Mouse (Mus musculus) bone marrow, adult 2 months (tissue): Measurements from ENCODE around the gene Dennd2a. TPM values are rescaled to one million over a fixed set of nuclear protein-coding genes. Genes with fewer than 3 reads are reported as not detected.

Experiments
- H3K27ac ChIP-seq: fragments of 200-500 bp; 2 replicates; pipeline ENCODE4 v1.5.1; 2012; ENCODE audit warnings: low read depth, mild to moderate bottlenecking, control low read depth, inconsistent platforms, low read length; ENCODE audit not compliant: control insufficient read depth, poor library complexity, insufficient read depth
- H3K4me1 ChIP-seq: fragments of 200-500 bp; 2 replicates; pipeline ENCODE4 v1.6.1; 2011; ENCODE audit warnings: low read length; ENCODE audit not compliant: control insufficient read depth, insufficient read depth
- H3K4me3 ChIP-seq: fragments of 200-500 bp; replicated peaks from 2 replicates; pipeline ENCODE3; 2011; ENCODE audit warnings: mild to moderate bottlenecking, low read depth, low read length, control low read depth; ENCODE audit not compliant: control insufficient read depth
- CTCF ChIP-seq: fragments of 200-500 bp; IDR thresholded peaks from 2 replicates; pipeline ENCODE4 v1.5.1; 2011; ENCODE audit warnings: low read length, control low read depth; ENCODE audit not compliant: control insufficient read depth, insufficient read depth
- POLR2A ChIP-seq: fragments of 200-500 bp; IDR thresholded peaks from 2 replicates; pipeline ENCODE4 v1.6.1; 2011; ENCODE audit warnings: low read depth, mild to moderate bottlenecking, control low read depth, low read length, borderline replicate concordance; ENCODE audit not compliant: control insufficient read depth
- WGBS: fragments of 180-500 bp; shearing (Covaris S2); methylation state at CpG from one replicate; pipeline ENCODE4 v1.1.7; 2018; 5-methylcytosine and 5-hydroxymethylcytosine counted together
- polyA plus RNA-seq: library from polyadenylated mRNA; stranded (reverse); fragments of >200 nt; gene quantifications from 2 replicates; pipeline ENCODE4 v1.2.4, GENCODE M21; 2011; ENCODE audit warnings: low replicate concordance; ENCODE audit not compliant: missing spikeins, insufficient read depth, insufficient read length

Gene Dennd2a
- polyA plus RNA-seq, 1 experiment: 1.3 TPM

- H3K4me1 ChIP-seq: no peaks in the 10 kb centered on the region
- H3K27ac ChIP-seq: no peak within 1 kb of the TSS
- TF ChIP-seq POLR2A: no peak
- WGBS: 84% methylated on average over 6 of the region's 6 CpGs
- no peak within 1 kb of the TSS for H3K4me3 ChIP-seq
Measured at GRCm38 (mm10) chr6:39585517-39585916, 27.9 kb upstream of the Dennd2a start, which contains the start of gene Gm42420. Gene Gm42420, plus strand, starts transcription at chr6:39585753.

- H3K27ac ChIP-seq: peak overlapping the region; percentile 0; the same call in 1 of the 2 replicates
- H3K4me3 ChIP-seq: no peak overlapping the region
- TF ChIP-seq CTCF: no peak
- TF ChIP-seq POLR2A: no peak
- 75% methylated on average over 7 of the region's 7 CpGs for WGBS
- H3K4me1 ChIP-seq: no peaks in the 10 kb centered on the region
Measured at GRCm38 (mm10) chr6:39581087-39581784, 23.6 kb upstream of the Dennd2a start.

DNA sequence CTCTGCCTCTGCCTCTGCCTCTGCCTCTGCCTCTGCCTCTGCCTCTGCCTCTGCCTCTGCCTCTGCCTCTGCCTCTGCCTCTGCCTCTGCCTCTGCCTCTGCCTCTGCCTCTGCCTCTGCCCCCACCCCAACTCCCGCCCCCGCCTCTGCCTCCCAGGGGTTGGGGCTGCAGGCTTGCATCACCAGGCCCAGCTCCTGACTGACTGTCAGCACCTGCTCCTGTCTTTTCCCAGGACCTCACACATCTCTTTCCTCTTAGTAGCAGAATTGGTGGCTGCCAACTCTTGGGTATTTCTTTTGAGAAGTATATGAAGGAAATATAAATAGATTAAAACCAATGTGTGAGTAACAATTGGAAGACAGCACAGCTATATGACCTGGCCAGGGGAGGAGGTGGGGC, 22.9 kb upstream of the Dennd2a start:
- WGBS: 51% methylated on average over 2 of the region's 2 CpGs
- H3K27ac ChIP-seq: no peak overlapping the region
- H3K4me3 ChIP-seq: no peak overlapping the region
- TF ChIP-seq POLR2A (no peak), CTCF (no peak)
- no peaks in the 10 kb centered on the region for H3K4me1 ChIP-seq

GRCm38 (mm10) chr6:39579552-39579951, 21.9 kb upstream of the Dennd2a start:
- 87% methylated on average over 7 of the region's 7 CpGs for WGBS
- H3K4me1 ChIP-seq: no peaks in the 10 kb centered on the region
- H3K4me3 ChIP-seq: no peak overlapping the region
- H3K27ac ChIP-seq: no peak overlapping the region
- TF ChIP-seq CTCF: no peak
- TF ChIP-seq POLR2A: no peak

DNA sequence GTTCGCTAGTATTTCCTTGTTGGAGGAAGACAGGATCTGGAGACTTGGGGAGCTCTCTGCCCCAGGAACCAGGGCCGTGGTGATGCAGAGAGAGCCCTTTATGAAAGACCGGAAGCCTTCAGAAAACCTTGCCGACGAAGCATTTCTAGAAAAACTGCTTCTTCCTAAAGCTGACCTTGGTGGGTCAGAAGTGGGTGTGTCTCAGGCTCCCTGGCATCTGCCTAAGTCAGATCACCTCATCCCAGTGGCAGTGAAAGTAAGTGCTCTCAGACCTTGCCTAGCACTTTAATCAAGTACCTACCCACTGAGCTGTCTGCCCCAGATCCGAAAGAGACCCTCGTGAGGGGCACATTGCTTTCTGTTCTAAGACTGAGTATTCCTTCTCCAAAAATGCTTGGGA, 17.3 kb upstream of the Dennd2a start:
- Histone ChIP-seq H3K27ac (no peak overlapping the region), H3K4me3 (no peak overlapping the region), H3K4me1 (no peaks in the 10 kb centered on the region; the same call in 1 of the 2 replicates)
- TF ChIP-seq CTCF: no peak
- TF ChIP-seq POLR2A: no peak
- WGBS: 69% methylated on average over 7 of the region's 7 CpGs

DNA sequence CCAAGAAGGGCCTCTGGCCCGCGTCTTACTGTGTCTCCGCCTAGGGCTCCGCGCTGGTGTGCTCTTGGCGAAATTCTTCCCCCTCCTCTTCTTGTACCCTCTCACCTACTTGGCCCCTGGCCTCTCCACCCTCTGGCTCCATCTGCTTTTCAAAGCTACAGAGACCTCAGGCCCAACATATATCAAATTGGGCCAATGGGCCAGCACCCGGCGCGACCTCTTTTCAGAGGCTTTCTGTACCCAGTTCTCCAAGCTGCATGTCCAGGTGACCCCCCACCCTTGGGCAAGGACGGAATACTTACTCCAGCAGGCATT, 16.8 kb upstream of the Dennd2a start:
- Histone ChIP-seq H3K27ac (no peak overlapping the region), H3K4me1 (no peaks in the 10 kb centered on the region; the same call in 1 of the 2 replicates), H3K4me3 (peak overlapping the region; percentile 75)
- 40% methylated on average over 10 of the region's 10 CpGs for WGBS
- no peak for TF ChIP-seq CTCF
- no peak for TF ChIP-seq POLR2A

- Histone ChIP-seq H3K4me3 (peak within 1 kb of the TSS; percentile 75), H3K27ac (peak within 1 kb of the TSS; percentile 90), H3K4me1 (no peaks in the 10 kb centered on the region; the same call in 1 of the 2 replicates)
- WGBS: under 1% methylated on average over 49 of the region's 49 CpGs
- TF ChIP-seq POLR2A (peak; percentile 87; the same call in 1 of the 2 replicates), CTCF (0 out of 2 replicates have a peak, but pooled peaks have one; percentile 27)
Measured at GRCm38 (mm10) chr6:39573791-39574554, 16.3 kb upstream of the Dennd2a start, which contains the start of gene Adck2. Gene Adck2, plus strand, starts transcription at chr6:39573873.

- no peak overlapping the region for H3K27ac ChIP-seq
- WGBS: 69% methylated on average over 3 of the region's 3 CpGs
- no peaks in the 10 kb centered on the region; the same call in 1 of the 2 replicates for H3K4me1 ChIP-seq
- H3K4me3 ChIP-seq: no peak overlapping the region
- TF ChIP-seq CTCF: no peak
- no peak for TF ChIP-seq POLR2A
Measured at GRCm38 (mm10) chr6:39570426-39570825, 12.8 kb upstream of the Dennd2a start.

DNA sequence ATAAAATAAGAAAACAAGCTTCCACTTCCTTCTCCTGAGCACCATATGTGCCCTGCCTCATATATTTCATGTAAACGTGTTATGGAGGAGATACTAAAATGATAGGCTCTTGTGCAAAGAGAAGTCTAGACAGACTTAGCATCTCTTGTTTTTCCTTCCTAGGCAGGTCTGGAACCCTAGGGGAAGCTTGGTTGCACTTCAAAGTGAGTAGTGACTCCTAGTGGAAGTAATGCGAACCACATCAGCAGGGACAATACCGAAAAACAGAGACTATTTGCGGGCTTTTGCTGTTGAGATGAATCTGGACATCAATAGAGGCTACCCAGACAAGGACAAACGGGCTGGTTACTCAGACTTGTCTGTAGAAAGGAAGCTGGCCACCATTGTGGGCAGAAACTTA, 9.9 kb upstream of the Dennd2a start:
- TF ChIP-seq CTCF: 0 out of 2 replicates have a peak, but pooled peaks have one; percentile 17
- no peak for TF ChIP-seq POLR2A
- Histone ChIP-seq H3K4me1 (no peaks in the 10 kb centered on the region; the same call in 1 of the 2 replicates), H3K4me3 (no peak overlapping the region), H3K27ac (no peak overlapping the region)
- WGBS: 12% methylated on average over 5 of the region's 5 CpGs
